Mouse (Mus musculus) embryonic stem cell, embryonic (primary cell): ENCODE measurements at regions not wholly inside any gene's neighbourhood (a gene's known extent, or its start where the extent isn't known, plus 50 kb on each side); places are given as distances from the start of the nearest gene placed in this dataset.

Experiments
- CTCF ChIA-PET, 4 experiments: fragments of 300-600 bp in 2 of 4; fragments of 350-600 bp in 2 of 4; sonication (Branson Sonifier 250); formaldehyde crosslinking; loops; one replicate each; lab custom pipeline; 2022; ENCODE audit warnings: inconsistent platforms in 2 of 4; lab: Charles Lee
- POLR2A ChIA-PET, 4 experiments: fragments of 300-600 bp in 2 of 4; fragments of 350-600 bp in 2 of 4; sonication (Branson Sonifier 250); formaldehyde crosslinking; loops; one replicate each; lab custom pipeline; 2022; ENCODE audit warnings: antibody characterized with exemption in 4 of 4, inconsistent platforms in 1 of 4; lab: Charles Lee

DNA sequence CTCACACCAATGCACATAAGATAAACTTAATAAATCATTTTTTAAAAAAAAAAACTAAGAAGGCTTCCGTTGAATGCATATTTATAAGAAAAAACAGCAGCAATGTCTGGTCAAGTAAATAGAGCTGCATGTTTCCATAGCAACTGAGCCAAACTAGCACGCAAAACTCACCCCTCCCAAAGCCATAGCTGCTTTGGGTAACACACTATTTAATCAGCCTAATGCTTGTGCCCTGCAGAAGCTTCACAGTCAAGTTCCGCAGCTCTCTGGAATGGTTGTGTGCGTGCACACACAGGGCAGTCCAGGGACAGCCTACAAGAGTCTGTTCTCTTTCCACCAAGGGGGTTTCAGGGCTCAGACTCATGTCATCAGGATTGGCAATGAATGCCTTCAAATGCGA, 231.7 kb downstream of the Hlx start:
- ChIA-PET POLR2A (no interaction called here), CTCF (interaction anchor here in 2 of 4 experiments (0.5 to 1.0 kb wide), 2 partner anchors 9 to 240 kb away, joined by 3 read pairs; no protein-coding TSS in a partner anchor)

DNA sequence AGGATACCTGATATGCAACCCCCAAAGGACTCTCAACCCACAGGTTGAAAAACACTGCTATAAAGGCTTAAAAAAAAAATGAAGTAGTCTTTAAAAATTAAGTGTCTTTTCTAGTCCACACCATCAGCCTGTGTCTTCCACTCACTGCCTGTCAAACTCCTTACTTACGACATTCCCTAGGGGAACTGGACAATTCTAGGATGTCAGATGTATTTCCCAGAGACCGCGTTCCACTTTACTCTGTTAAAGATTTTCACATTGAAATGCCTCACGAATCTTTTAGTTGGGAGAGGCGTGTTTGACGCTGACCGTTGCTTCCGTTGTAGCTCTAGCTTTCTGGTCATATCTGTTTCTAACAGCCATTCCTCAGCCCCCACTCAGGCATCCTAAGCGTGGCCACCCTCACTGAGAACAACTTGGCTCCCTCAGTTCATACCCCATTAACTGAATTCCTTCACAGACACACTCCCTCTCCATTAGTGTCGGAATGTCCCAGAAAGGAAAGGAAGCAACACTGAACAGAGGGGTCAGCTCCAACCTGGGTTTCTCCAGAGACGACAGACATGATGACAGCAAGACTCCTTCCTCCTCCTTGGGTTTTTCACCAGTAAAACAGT, 233.4 kb downstream of the Hlx start:
- ChIA-PET CTCF (no interaction called here), POLR2A (no interaction called here)

DNA sequence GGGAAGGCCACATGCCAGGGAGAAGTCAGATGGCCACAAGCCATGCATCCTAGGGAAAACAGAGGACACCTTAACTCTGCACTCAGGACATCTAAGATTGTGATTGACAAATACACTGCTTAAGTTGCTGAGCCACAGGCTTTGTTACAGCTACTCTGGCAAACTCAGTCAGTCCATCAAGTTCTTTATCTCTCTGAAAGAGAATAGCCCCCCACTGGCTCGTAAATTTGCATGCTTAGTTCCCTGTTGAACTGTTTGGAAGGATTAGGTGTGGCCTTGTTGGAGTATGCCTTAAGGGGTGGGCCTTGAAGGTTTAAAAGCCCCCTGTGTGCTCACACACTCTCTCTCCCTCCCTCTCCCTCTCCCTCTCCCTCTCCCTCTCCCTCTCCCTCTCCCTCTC, 235.4 kb downstream of the Hlx start:
- ChIA-PET POLR2A (interaction anchor here in 1 of 4 experiments (0.7 to 1.0 kb wide), 3 partner anchors 27 to 473 kb away, joined by 3 to 5 read pairs (median 3); partner anchors contain the start of gene Hlx), CTCF (interaction anchor here in 3 of 4 experiments (0.6 to 1.6 kb wide), 3 partner anchors 280 to 418 kb away, joined by 3 read pairs; no protein-coding TSS in a partner anchor)

DNA sequence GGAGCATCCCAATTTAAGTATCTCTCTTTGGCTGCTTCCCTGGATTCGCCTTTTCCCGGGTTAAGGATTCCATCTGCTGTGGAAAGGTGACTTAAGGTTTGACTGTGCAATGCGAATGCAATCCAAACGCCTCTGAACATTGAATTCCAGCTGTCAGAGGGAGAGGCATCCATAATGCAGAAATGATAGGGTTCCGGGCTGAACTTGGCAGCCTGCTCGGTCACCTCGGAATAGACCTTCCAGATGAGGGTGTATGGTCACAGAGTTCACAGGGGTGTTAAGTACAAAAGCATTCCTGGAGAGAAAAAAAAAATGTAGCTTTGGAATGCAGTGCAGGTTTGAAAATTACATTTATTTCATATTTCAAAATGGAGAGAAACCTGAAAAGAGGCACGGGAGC, 238.6 kb downstream of the Hlx start:
- CTCF ChIA-PET: interaction anchor here in 2 of 4 experiments (0.6 kb wide), 2 partner anchors 83 to 666 kb away, joined by 3 read pairs; no protein-coding TSS in a partner anchor
- POLR2A ChIA-PET: no interaction called here

DNA sequence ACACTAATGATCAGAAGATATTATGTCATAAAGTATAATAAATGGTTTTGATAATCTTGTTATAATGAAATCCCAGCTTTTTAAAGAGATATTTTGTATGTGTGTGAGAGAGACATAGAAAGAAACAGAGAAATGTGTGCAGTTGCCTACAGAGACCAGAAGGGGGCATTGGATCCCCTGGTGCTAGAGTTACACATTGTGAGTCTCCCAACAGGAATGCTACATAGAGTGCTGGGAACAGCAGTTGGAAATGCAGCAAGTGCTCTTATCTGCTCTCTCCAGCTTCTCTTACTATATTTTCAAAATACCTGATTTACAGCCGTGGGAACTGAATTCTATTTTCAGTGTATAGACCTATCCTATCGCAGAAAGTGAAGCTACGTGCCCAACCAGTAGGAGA, 240.3 kb downstream of the Hlx start:
- CTCF ChIA-PET: interaction anchor here (0.6 to 1.8 kb wide), 13 partner anchors 9 to 281 kb away, joined by 3 to 4 read pairs (median 3); no protein-coding TSS in a partner anchor
- POLR2A ChIA-PET: interaction anchor here in 2 of 4 experiments (0.7 to 1.3 kb wide), 3 partner anchors 10 to 1485 kb away, joined by 3 to 4 read pairs (median 3); no protein-coding TSS in a partner anchor

DNA sequence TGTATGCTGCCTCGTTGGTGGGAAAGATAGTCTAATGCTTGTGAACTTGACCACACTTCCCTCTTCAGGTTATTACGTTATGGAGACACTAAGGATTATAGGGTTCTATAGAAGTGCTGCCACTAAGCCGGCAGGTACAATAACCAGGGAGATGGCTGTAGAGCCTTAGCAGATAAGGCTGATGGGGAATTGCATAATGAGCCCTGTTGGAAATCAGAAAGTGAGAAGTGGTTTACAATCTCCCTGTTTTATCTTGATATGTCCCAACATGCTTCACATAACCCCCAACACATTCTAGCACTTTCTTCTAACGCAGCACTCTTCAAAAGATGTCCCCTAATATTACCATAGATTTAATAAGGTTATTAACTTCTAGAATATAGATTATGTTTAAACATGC, 241.2 kb downstream of the Hlx start:
- ChIA-PET CTCF (interaction anchor here in 3 of 4 experiments (0.6 to 1.8 kb wide), 6 partner anchors 10 to 251 kb away, joined by 3 to 4 read pairs (median 3); no protein-coding TSS in a partner anchor), POLR2A (interaction anchor here in 2 of 4 experiments (0.7 to 1.3 kb wide), 2 partner anchors 184 to 254 kb away, joined by 3 read pairs; no protein-coding TSS in a partner anchor)

DNA sequence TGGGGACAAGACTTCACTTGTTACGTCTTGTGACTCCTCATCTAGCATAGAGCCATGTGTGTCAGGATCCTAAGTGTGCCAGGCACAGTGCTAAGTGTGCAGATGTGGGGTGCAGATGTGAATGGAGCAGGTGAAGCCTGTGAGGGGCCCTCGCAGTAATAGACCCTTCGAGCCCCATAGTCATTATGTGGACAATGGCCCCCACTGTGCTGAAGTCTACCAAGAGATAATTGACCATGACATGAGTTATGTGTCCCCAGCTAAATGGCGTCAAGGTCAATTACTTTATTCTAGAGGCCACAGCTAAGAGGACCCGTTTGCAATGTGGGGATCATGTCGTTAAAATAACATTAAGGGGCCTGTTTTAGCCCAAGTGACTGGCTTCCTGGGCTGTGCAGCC, 245.0 kb downstream of the Hlx start:
- POLR2A ChIA-PET: no interaction called here
- CTCF ChIA-PET: interaction anchor here in 1 of 4 experiments (0.7 kb wide), 1 partner anchor 251 kb away, joined by 5 read pairs; no protein-coding TSS in a partner anchor

DNA sequence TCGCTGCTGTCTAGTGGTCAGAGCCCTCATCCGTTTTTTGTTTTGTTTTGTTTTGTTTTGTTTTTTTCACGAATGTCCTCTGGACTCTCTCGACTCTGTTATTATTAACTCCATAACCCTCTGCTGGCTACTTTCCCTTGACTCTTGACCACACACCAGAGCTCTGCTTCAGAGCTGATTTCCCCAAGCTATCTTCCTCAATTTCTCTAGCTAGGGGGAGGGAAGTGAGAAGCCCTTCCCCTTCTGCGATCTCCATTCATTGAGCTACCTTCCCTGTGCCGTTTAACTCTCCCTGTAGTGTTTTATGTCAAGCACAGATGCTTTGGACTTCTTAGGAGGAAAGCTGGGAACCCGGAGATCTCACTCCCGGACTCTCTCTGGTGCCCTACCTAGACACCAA, 247.6 kb downstream of the Hlx start:
- POLR2A ChIA-PET: no interaction called here
- CTCF ChIA-PET: interaction anchor here in 1 of 4 experiments (0.6 kb wide), 1 partner anchor 15 kb away, joined by 8 read pairs; no protein-coding TSS in a partner anchor

DNA sequence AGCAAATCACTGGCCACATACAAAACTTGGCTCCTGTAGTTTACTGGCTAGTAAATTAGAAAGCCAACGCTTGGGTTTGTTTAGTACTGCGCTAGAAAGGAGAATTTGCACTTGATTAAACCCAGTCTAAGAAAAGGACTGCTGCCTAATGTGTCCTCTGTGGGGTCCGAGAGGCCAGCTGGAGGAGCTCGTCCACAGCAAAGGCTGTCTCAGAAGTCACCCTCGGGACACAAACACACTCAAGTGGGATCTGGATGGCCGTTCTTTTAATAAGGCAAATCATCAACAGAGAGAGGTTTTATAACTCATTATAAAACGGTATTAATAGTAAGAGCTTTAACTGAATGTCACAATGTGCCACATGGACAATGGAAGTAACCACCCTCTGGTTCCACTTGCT, 249.0 kb downstream of the Hlx start:
- ChIA-PET POLR2A (no interaction called here), CTCF (no interaction called here)

DNA sequence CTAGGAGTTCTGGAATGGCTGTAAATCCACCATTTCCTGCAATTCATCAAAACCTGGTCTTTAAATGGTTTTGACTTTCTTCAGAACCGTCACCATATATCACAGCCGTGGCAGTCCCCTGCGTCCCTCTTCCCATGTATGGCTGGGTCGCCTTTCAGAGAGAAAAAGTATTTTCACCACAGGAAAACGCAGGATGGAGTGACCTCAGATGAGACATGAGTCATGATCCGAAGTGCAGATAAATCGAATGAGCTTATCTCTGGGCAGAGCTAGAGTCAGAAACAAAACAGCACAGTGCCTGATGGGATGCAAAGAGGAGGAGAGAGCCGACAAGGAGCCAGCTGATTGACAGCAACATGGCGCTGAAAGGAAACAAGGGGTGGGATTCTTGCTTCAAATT, 250.4 kb downstream of the Hlx start:
- ChIA-PET CTCF (no interaction called here), POLR2A (no interaction called here)

DNA sequence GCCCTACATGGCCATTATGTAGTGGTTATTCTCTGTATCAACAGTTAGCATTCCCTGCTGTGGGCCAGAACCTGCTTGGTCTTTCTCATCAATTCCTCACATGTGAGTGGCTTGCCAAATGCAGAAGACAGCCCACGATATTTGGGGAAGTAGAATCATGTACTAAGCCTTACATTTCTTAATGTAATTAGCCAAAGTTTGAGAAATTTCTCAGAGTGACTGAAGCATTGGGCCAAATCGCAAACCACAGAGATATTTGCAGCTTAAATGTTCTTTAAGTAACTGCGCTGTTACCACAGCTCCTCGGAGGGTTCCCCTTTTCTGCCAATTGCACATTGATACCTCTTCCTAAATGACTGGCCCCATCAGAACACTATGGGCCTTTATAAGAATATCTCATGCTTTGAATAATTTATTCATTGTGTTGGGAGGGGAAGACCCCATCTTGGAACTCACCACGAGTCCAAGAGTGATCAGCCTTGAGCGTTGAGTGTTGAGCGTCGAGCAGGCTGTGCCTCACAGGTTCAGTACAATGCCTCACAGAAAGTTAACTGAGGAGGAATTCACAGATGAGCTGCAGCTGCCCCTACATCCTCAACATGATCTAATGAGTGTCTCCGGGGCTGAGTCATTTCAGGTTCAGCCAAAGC, 251.7 kb downstream of the Hlx start:
- ChIA-PET CTCF (no interaction called here), POLR2A (interaction anchor here in 1 of 4 experiments (0.7 kb wide), 1 partner anchor 33 kb away, joined by 3 read pairs; no protein-coding TSS in a partner anchor)

DNA sequence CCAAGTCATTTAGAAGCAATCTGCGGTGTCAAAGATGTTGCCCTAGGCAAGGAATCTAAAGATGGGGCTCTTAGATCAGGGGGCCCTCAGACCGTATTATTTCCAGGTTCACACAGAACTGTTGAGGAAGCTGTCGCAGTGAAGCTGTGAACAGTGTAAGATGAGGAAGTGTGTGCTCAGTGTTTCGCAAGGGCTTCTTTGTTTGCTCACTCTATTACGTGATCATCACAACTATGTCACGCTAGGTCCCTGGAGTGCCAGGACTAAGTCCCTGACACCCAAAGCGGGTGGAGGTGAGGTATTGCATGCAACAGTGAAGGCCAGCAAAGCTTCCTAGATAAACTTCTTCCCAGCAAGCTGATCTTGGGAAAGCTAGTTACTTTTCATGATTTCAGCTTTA, 254.4 kb downstream of the Hlx start:
- POLR2A ChIA-PET: no interaction called here
- CTCF ChIA-PET: no interaction called here

DNA sequence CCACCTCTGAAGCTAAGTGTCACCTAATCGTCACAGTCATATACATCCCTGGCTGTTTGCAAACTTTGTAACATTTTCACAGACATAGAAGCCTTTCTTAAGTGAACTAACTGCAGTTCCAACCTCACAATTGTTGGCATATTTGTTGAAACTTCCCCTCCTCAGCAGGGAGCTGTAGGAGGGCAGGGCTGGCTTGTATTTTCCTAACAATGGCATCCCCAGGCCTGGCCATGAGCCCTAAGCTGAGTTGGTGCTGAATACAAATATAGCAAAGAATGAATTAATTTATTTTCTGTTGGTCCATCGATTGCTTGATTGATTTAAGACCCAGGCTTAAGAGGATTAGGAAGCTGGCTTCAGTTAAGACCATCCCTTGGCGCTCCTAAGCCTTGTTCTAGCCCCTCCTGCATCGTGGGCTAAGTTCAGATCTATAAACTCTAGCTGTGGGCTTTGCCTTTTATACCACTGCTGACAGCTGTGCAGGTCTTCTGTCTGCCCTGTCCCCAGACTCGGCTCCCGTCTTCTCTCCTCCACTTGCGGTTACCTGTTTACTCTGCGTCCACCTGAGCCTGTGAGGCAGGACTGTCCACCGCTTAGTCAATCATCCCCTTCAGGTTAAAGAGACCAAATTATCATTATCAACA, 269.8 kb downstream of the Hlx start:
- ChIA-PET POLR2A (no interaction called here), CTCF (no interaction called here)

DNA sequence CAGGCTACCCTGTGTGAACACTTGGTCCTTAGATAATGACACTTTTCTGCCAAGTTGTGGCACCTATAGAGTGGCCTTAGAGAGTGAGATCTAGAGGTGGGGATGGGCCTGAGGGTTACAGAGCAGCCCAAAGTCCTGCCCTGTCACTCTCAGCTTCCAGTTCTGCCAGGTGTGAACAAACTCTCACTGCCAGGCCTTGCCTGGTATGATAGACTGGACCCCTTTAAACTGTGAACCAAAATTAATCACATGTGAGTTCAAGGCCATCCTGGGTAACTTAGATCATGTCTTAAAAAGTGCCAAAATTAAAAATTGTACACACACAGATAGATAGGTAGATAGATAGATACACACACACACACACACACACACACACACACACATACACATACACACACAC, 271.0 kb downstream of the Hlx start:
- POLR2A ChIA-PET: no interaction called here
- CTCF ChIA-PET: no interaction called here

DNA sequence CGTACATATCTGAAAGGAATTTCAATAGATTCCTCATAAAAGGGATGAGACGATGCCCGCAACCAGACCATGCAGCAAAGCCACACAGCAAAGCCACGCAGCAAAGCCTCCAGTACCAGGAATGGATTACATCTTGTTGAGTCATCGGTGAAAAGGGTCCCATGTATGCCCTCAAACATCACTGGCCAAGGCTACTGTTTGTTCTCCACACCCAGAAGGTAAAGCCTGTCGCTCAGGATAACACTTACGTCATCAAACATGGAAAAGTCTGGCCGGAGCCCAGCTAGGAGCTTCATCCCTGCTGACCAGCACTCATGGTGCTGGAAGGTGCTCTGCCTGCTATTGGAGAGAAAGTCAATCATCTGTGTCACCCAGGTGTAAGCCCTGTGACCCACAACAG, 275.7 kb downstream of the Hlx start:
- CTCF ChIA-PET: no interaction called here
- POLR2A ChIA-PET: no interaction called here

DNA sequence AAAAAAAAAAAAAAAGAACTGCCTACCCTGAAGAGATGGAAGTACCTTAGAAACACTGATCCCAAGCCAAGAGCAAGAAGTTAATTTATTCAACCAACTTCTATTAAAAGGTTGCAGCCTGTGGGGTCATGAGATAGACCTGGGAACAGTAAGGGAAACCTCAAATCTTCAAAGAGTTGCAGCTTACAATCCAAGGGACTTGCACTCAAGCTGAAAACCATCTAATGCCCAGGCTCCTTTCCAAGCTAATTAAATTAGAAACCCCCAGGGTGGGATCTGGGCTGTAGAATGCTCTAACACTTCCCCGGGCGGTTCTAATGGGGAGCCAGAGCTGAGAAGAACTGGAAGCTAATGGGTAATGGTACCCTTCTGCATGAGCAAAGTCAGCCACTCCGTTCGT, 278.0 kb downstream of the Hlx start:
- ChIA-PET CTCF (interaction anchor here in 1 of 4 experiments (0.6 kb wide), 1 partner anchor 13 kb away, joined by 3 read pairs; no protein-coding TSS in a partner anchor), POLR2A (interaction anchor here in 3 of 4 experiments (0.6 to 0.7 kb wide), 3 partner anchors 13 to 267 kb away, joined by 3 to 7 read pairs (median 3); no protein-coding TSS in a partner anchor)

DNA sequence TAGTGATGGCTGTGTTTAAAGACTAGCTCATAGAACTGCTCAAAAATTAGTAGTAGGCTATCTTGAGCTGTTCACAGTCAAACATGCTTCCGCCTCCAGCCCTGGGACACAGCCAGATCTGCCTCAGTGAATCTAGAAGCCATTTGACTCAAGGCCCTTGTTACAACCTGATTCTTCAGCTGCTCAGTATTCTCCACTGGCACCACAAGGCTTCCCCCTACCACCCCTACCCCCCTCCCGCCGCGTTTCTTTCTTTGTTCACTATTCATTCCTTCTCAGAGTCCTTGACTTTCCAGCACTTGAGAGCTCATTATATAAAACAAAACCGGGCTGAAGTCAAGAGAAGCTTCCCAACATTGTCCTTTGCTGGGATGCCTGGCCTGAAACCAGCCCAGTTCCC, 278.7 kb downstream of the Hlx start:
- CTCF ChIA-PET: interaction anchor here in 2 of 4 experiments (0.6 to 1.0 kb wide), 2 partner anchors 288 kb away, joined by 3 read pairs; no protein-coding TSS in a partner anchor
- POLR2A ChIA-PET: interaction anchor here in 3 of 4 experiments (0.6 to 0.7 kb wide), 3 partner anchors 12 to 267 kb away, joined by 3 to 7 read pairs (median 3); no protein-coding TSS in a partner anchor

DNA sequence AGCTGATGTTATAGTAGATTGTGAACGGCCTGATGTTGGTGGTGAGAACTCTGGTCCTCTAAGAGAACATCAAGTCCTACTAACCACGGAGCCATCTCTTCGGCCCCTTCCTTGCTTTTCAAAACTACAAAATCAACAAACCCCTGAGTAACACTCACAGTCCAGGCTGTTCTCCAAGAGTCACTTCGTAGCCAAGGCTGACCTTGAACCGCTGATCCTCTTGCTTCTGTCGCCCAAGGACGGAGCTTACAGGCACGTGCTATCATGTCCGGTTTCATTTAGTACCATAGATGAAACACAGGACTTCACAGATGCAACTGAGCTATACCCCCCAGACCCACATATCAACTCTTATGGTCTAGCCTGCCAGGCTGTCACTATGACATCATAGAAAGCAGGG, 279.4 kb downstream of the Hlx start:
- CTCF ChIA-PET: interaction anchor here in 1 of 4 experiments (1.0 kb wide), 1 partner anchor 288 kb away, joined by 3 read pairs; no protein-coding TSS in a partner anchor
- POLR2A ChIA-PET: no interaction called here

DNA sequence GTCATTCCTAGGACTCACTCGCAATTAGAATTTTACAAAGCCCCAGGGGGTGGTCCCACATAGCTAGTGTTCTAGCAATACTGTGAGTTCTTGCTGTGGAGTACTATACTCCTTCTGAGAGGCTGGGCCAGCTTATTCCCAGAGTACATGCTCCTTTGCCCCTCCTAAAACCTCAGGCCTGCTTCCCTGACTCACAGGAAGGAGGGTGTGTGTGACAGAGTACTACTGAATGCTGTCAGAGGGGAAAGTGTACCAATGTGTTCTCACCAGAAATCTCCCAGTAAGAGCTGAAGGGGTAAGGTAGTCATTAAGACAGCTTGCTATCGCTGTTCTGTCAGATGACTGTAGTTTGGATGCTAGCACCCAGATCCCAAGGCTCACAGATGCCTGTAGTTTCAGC, 280.7 kb downstream of the Hlx start:
- POLR2A ChIA-PET: no interaction called here
- CTCF ChIA-PET: interaction anchor here in 3 of 4 experiments (0.7 to 1.0 kb wide), 6 partner anchors 12 to 340 kb away, joined by 3 to 6 read pairs (median 4); no protein-coding TSS in a partner anchor
